Mouse (Mus musculus) CD8-positive naive resting alpha-beta T cell, adult 2 months (primary cell): ENCODE results near the gene Gm815.

Experiments used
- DNase-seq, 2 experiments: peaks; one replicate each; pipeline ENCODE4 v3.0.0; 2022; ENCODE audit warnings: low read depth in 2 of 2, low spot score in 2 of 2

The Gm815 gene

GRCm38 (mm10) chr19:26877180-26877775 is 8.4 kb upstream of the Gm815 start:
- DNase-seq, result no peak

- no peak for DNase-seq
Measured at GRCm38 (mm10) chr19:26879856-26880255, 5.8 kb upstream of the Gm815 start.

- no peak for DNase-seq
Measured at GRCm38 (mm10) chr19:26881866-26882427, 3.7 kb upstream of the Gm815 start.

- DNase-seq, result no peak
Measured at GRCm38 (mm10) chr19:26888171-26888570, 2.5 kb downstream of the Gm815 start.

- no peak for DNase-seq
Measured at GRCm38 (mm10) chr19:26891306-26891964, 5.8 kb downstream of the Gm815 start.

GRCm38 (mm10) chr19:26892861-26893260 is 7.2 kb downstream of the Gm815 start:
- no peak for DNase-seq

GRCm38 (mm10) chr19:26902162-26902561 is 16.5 kb downstream of the Gm815 start:
- DNase-seq, result no peak

GRCm38 (mm10) chr19:26914245-26914644 is 28.6 kb downstream of the Gm815 start:
- DNase-seq, result no peak

- DNase-seq, result no peak
Measured at GRCm38 (mm10) chr19:26920816-26921215, 35.1 kb downstream of the Gm815 start.

GRCm38 (mm10) chr19:26930295-26931283 is 44.9 kb downstream of the Gm815 start:
- no peak for DNase-seq

GRCm38 (mm10) chr19:26934186-26934585 is 48.5 kb downstream of the Gm815 start:
- DNase-seq, result no peak
